Mouse (Mus musculus): ENCODE data around the gene Hs3st2. TPM values are rescaled to one million over a fixed set of nuclear protein-coding genes. Genes with fewer than 3 reads are reported as not detected.
A peak's percentile ranks its signal among the peaks of the same experiment; 100 is the strongest.

The Hs3st2 gene
- polyA plus RNA-seq, 1 experiment from 2014 or later: 21.9 TPM

- Histone ChIP-seq H3K9ac (replicated peaks; ENCODE audit: low read depth, low read length) (no peak overlapping the region), H3K4me1 (ENCODE audit: control insufficient read depth, insufficient read depth, low read length) (no peaks in the 10 kb centered on the region; the same call in 1 of the 2 replicates), H3K27me3 (ENCODE audit: control insufficient read depth, insufficient read depth, low read length) (no peaks in the 10 kb centered on the region), H3K4me3 (ENCODE audit: low read depth, low read length) (no peak overlapping the region), H3K27ac (ENCODE audit: low read depth, low read length) (no peak overlapping the region), H3K4me2 (ENCODE audit: low read depth, low read length) (no peak overlapping the region), H3K9me3 (ENCODE audit: control insufficient read depth, low read length) (no peaks in the 10 kb centered on the region), H3K36me3 (ENCODE audit: control insufficient read depth, insufficient read depth, low read length) (no peaks in the 10 kb centered on the region)
- WGBS: 47% methylated on average over 3 of the region's 3 CpGs
- peak; percentile 21; the same call in 1 of the 2 replicates for ATAC-seq (ENCODE audit: low read depth)
These were observed 125.1 kb downstream of the Hs3st2 start for GRCm38 (mm10) chr7:121516727-121517126.

- whole genome bisulfite sequencing: 87% methylated on average over 3 of the region's 3 CpGs
- Histone ChIP-seq H3K4me3 (ENCODE audit: low read depth, low read length) (no peak overlapping the region), H3K4me1 (ENCODE audit: control insufficient read depth, insufficient read depth, low read length) (no peaks in the 10 kb centered on the region; the same call in 1 of the 2 replicates), H3K4me2 (ENCODE audit: low read depth, low read length) (no peak overlapping the region), H3K27ac (ENCODE audit: low read depth, low read length) (no peak overlapping the region), H3K9ac (replicated peaks; ENCODE audit: low read depth, low read length) (no peak overlapping the region), H3K36me3 (ENCODE audit: control insufficient read depth, insufficient read depth, low read length) (no peaks in the 10 kb centered on the region), H3K27me3 (ENCODE audit: control insufficient read depth, insufficient read depth, low read length) (no peaks in the 10 kb centered on the region), H3K9me3 (ENCODE audit: control insufficient read depth, low read length) (no peaks in the 10 kb centered on the region)
- ATAC-seq (ENCODE audit: low read depth): no peak
These were observed 125.5 kb downstream of the Hs3st2 start for GRCm38 (mm10) chr7:121517165-121517591.

- Histone ChIP-seq H3K36me3 (ENCODE audit: control insufficient read depth, insufficient read depth, low read length) (no peaks in the 10 kb centered on the region), H3K27ac (ENCODE audit: low read depth, low read length) (no peak overlapping the region), H3K9me3 (ENCODE audit: control insufficient read depth, low read length) (no peaks in the 10 kb centered on the region), H3K9ac (replicated peaks; ENCODE audit: low read depth, low read length) (no peak overlapping the region), H3K4me2 (ENCODE audit: low read depth, low read length) (no peak overlapping the region), H3K4me3 (ENCODE audit: low read depth, low read length) (no peak overlapping the region), H3K27me3 (ENCODE audit: control insufficient read depth, insufficient read depth, low read length) (no peaks in the 10 kb centered on the region), H3K4me1 (ENCODE audit: control insufficient read depth, insufficient read depth, low read length) (peaks cover 10% of the 10 kb centered on the region)
- 96% methylated on average over 3 of the region's 3 CpGs for WGBS
- no peak for ATAC-seq (ENCODE audit: low read depth)
These were observed 130.5 kb downstream of the Hs3st2 start for GRCm38 (mm10) chr7:121522125-121522524.

- no peak overlapping the region for H3K9ac ChIP-seq (replicated peaks; ENCODE audit: low read depth, low read length)
- no peaks in the 10 kb centered on the region for H3K27me3 ChIP-seq (ENCODE audit: control insufficient read depth, insufficient read depth, low read length)
- no peaks in the 10 kb centered on the region for H3K36me3 ChIP-seq (ENCODE audit: control insufficient read depth, insufficient read depth, low read length)
- 82% methylated on average over 2 of the region's 2 CpGs for WGBS
- H3K27ac ChIP-seq (ENCODE audit: low read depth, low read length): no peak overlapping the region
- no peak overlapping the region for H3K4me3 ChIP-seq (ENCODE audit: low read depth, low read length)
- H3K4me2 ChIP-seq (ENCODE audit: low read depth, low read length): no peak overlapping the region
- H3K4me1 ChIP-seq (ENCODE audit: control insufficient read depth, insufficient read depth, low read length): peaks cover 10% of the 10 kb centered on the region
- no peak for ATAC-seq (ENCODE audit: low read depth)
- H3K9me3 ChIP-seq (ENCODE audit: control insufficient read depth, low read length): no peaks in the 10 kb centered on the region
These were observed 137.4 kb downstream of the Hs3st2 start for GRCm38 (mm10) chr7:121529023-121529422.

GRCm38 (mm10) chr7:121533639-121534038 is 142.0 kb downstream of the Hs3st2 start:
- Histone ChIP-seq H3K4me1 (ENCODE audit: control insufficient read depth, insufficient read depth, low read length) (no peaks in the 10 kb centered on the region), H3K9ac (replicated peaks; ENCODE audit: low read depth, low read length) (no peak overlapping the region), H3K4me2 (ENCODE audit: low read depth, low read length) (no peak overlapping the region), H3K9me3 (ENCODE audit: control insufficient read depth, low read length) (no peaks in the 10 kb centered on the region), H3K27me3 (ENCODE audit: control insufficient read depth, insufficient read depth, low read length) (no peaks in the 10 kb centered on the region), H3K36me3 (ENCODE audit: control insufficient read depth, insufficient read depth, low read length) (no peaks in the 10 kb centered on the region), H3K4me3 (ENCODE audit: low read depth, low read length) (no peak overlapping the region), H3K27ac (ENCODE audit: low read depth, low read length) (no peak overlapping the region)
- 90% methylated on average over 6 of the region's 6 CpGs for WGBS
- no peak for ATAC-seq (ENCODE audit: low read depth)

GRCm38 (mm10) chr7:121534386-121534785 is 142.7 kb downstream of the Hs3st2 start:
- 85% methylated on average over 7 of the region's 7 CpGs for WGBS
- no peaks in the 10 kb centered on the region for H3K27me3 ChIP-seq (ENCODE audit: control insufficient read depth, insufficient read depth, low read length)
- no peak overlapping the region for H3K4me3 ChIP-seq (ENCODE audit: low read depth, low read length)
- no peaks in the 10 kb centered on the region for H3K36me3 ChIP-seq (ENCODE audit: control insufficient read depth, insufficient read depth, low read length)
- H3K27ac ChIP-seq (ENCODE audit: low read depth, low read length): no peak overlapping the region
- H3K4me2 ChIP-seq (ENCODE audit: low read depth, low read length): no peak overlapping the region
- no peaks in the 10 kb centered on the region for H3K9me3 ChIP-seq (ENCODE audit: control insufficient read depth, low read length)
- ATAC-seq (ENCODE audit: low read depth): no peak
- no peaks in the 10 kb centered on the region for H3K4me1 ChIP-seq (ENCODE audit: control insufficient read depth, insufficient read depth, low read length)
- H3K9ac ChIP-seq (replicated peaks; ENCODE audit: low read depth, low read length): no peak overlapping the region

GRCm38 (mm10) chr7:121535987-121536386 is 144.3 kb downstream of the Hs3st2 start:
- 61% methylated on average over 4 of the region's 4 CpGs for WGBS
- Histone ChIP-seq H3K36me3 (ENCODE audit: control insufficient read depth, insufficient read depth, low read length) (no peaks in the 10 kb centered on the region), H3K4me2 (ENCODE audit: low read depth, low read length) (no peak overlapping the region), H3K27me3 (ENCODE audit: control insufficient read depth, insufficient read depth, low read length) (no peaks in the 10 kb centered on the region), H3K9me3 (ENCODE audit: control insufficient read depth, low read length) (no peaks in the 10 kb centered on the region), H3K9ac (replicated peaks; ENCODE audit: low read depth, low read length) (no peak overlapping the region), H3K4me3 (ENCODE audit: low read depth, low read length) (no peak overlapping the region), H3K27ac (ENCODE audit: low read depth, low read length) (no peak overlapping the region), H3K4me1 (ENCODE audit: control insufficient read depth, insufficient read depth, low read length) (0 out of 2 replicates have a peak, but pooled peaks cover 3% of the 10 kb centered on the region)
- ATAC-seq (ENCODE audit: low read depth): no peak

GRCm38 (mm10) chr7:121539405-121540275 is 148.0 kb downstream of the Hs3st2 start:
- no peaks in the 10 kb centered on the region for H3K27me3 ChIP-seq (ENCODE audit: control insufficient read depth, insufficient read depth, low read length)
- H3K9me3 ChIP-seq (ENCODE audit: control insufficient read depth, low read length): no peaks in the 10 kb centered on the region
- no peak overlapping the region for H3K27ac ChIP-seq (ENCODE audit: low read depth, low read length)
- peak; percentile 92 for ATAC-seq (ENCODE audit: low read depth)
- H3K4me1 ChIP-seq (ENCODE audit: control insufficient read depth, insufficient read depth, low read length): 0 out of 2 replicates have a peak, but pooled peaks cover 3% of the 10 kb centered on the region
- H3K4me2 ChIP-seq (ENCODE audit: low read depth, low read length): no peak overlapping the region; the same call in 1 of the 2 replicates
- no peaks in the 10 kb centered on the region for H3K36me3 ChIP-seq (ENCODE audit: control insufficient read depth, insufficient read depth, low read length)
- H3K4me3 ChIP-seq (ENCODE audit: low read depth, low read length): no peak overlapping the region
- WGBS: 40% methylated on average over 19 of the region's 19 CpGs
- H3K9ac ChIP-seq (replicated peaks; ENCODE audit: low read depth, low read length): 0 out of 2 replicates have a peak overlapping the region, but pooled peaks have one; percentile 1

- ATAC-seq (ENCODE audit: low read depth): no peak
- H3K4me1 ChIP-seq (ENCODE audit: control insufficient read depth, insufficient read depth, low read length): 0 out of 2 replicates have a peak, but pooled peaks cover 3% of the 10 kb centered on the region
- H3K9me3 ChIP-seq (ENCODE audit: control insufficient read depth, low read length): no peaks in the 10 kb centered on the region
- H3K9ac ChIP-seq (replicated peaks; ENCODE audit: low read depth, low read length): no peak overlapping the region
- no peaks in the 10 kb centered on the region for H3K36me3 ChIP-seq (ENCODE audit: control insufficient read depth, insufficient read depth, low read length)
- no peaks in the 10 kb centered on the region for H3K27me3 ChIP-seq (ENCODE audit: control insufficient read depth, insufficient read depth, low read length)
- H3K27ac ChIP-seq (ENCODE audit: low read depth, low read length): no peak overlapping the region
- H3K4me3 ChIP-seq (ENCODE audit: low read depth, low read length): no peak overlapping the region
- H3K4me2 ChIP-seq (ENCODE audit: low read depth, low read length): no peak overlapping the region
- WGBS: 67% methylated on average over 2 of the region's 2 CpGs
These were observed 150.8 kb downstream of the Hs3st2 start for GRCm38 (mm10) chr7:121542458-121542857.
